Mouse (Mus musculus): ENCODE results near the gene Gmpr.

Gmpr gene

GRCm38 (mm10) chr13:45538532-45539204 lies 31.4 kb downstream of the Gmpr start:
- no peak for DNase-seq (ENCODE audit: extremely low read depth, low read depth)

- no peak for DNase-seq (ENCODE audit: extremely low read depth, low read depth)
Observed at GRCm38 (mm10) chr13:45539205-45539568, 31.9 kb downstream of the Gmpr start.

- DNase-seq (ENCODE audit: extremely low read depth, low read depth) = peak; percentile 66
Observed at GRCm38 (mm10) chr13:45545974-45546373, 38.7 kb downstream of the Gmpr start.

GRCm38 (mm10) chr13:45546946-45547345 lies 39.7 kb downstream of the Gmpr start:
- no peak for DNase-seq (ENCODE audit: extremely low read depth, low read depth)

- no peak for DNase-seq (ENCODE audit: extremely low read depth, low read depth)
Observed at GRCm38 (mm10) chr13:45547549-45547948, 40.3 kb downstream of the Gmpr start.

GRCm38 (mm10) chr13:45553674-45554073 lies 46.4 kb downstream of the Gmpr start:
- DNase-seq (ENCODE audit: extremely low read depth, low read depth) = no peak

GRCm38 (mm10) chr13:45558367-45558766 lies 51.1 kb downstream of the Gmpr start:
- no peak for DNase-seq (ENCODE audit: extremely low read depth, low read depth)

GRCm38 (mm10) chr13:45559258-45559657 lies 52.0 kb downstream of the Gmpr start:
- no peak for DNase-seq (ENCODE audit: extremely low read depth, low read depth)

- DNase-seq (ENCODE audit: extremely low read depth, low read depth) = no peak
Observed at GRCm38 (mm10) chr13:45560543-45560942, 53.3 kb downstream of the Gmpr start.

GRCm38 (mm10) chr13:45562011-45562410 lies 54.8 kb downstream of the Gmpr start:
- no peak for DNase-seq (ENCODE audit: extremely low read depth, low read depth)

- DNase-seq (ENCODE audit: extremely low read depth, low read depth) = no peak
Observed at GRCm38 (mm10) chr13:45564946-45565345, 57.7 kb downstream of the Gmpr start.

GRCm38 (mm10) chr13:45569932-45570331 lies 62.7 kb downstream of the Gmpr start:
- DNase-seq (ENCODE audit: extremely low read depth, low read depth) = no peak

- DNase-seq (ENCODE audit: extremely low read depth, low read depth) = peak; percentile 79
Observed at GRCm38 (mm10) chr13:45571795-45572262, 64.6 kb downstream of the Gmpr start.

- peak; percentile 33 for DNase-seq (ENCODE audit: extremely low read depth, low read depth)
Observed at GRCm38 (mm10) chr13:45572768-45573167, 65.5 kb downstream of the Gmpr start.

- no peak for DNase-seq (ENCODE audit: extremely low read depth, low read depth)
Observed at GRCm38 (mm10) chr13:45576185-45576584, 68.9 kb downstream of the Gmpr start.

- DNase-seq (ENCODE audit: extremely low read depth, low read depth) = no peak
Observed at GRCm38 (mm10) chr13:45577366-45577765, 70.1 kb downstream of the Gmpr start.

GRCm38 (mm10) chr13:45577784-45578183 lies 70.5 kb downstream of the Gmpr start:
- no peak for DNase-seq (ENCODE audit: extremely low read depth, low read depth)

GRCm38 (mm10) chr13:45579751-45580150 lies 72.5 kb downstream of the Gmpr start:
- no peak for DNase-seq (ENCODE audit: extremely low read depth, low read depth)

- no peak for DNase-seq (ENCODE audit: extremely low read depth, low read depth)
Observed at GRCm38 (mm10) chr13:45582294-45582693, 75.0 kb downstream of the Gmpr start.

GRCm38 (mm10) chr13:45583061-45583460 lies 75.8 kb downstream of the Gmpr start:
- DNase-seq (ENCODE audit: extremely low read depth, low read depth) = no peak

GRCm38 (mm10) chr13:45590898-45591297 lies 83.7 kb downstream of the Gmpr start:
- DNase-seq (ENCODE audit: extremely low read depth, low read depth) = no peak

GRCm38 (mm10) chr13:45593914-45594313 lies 86.7 kb downstream of the Gmpr start:
- no peak for DNase-seq (ENCODE audit: extremely low read depth, low read depth)

- DNase-seq (ENCODE audit: extremely low read depth, low read depth) = no peak
Observed at GRCm38 (mm10) chr13:45595416-45595815, 88.2 kb downstream of the Gmpr start.

- no peak for DNase-seq (ENCODE audit: extremely low read depth, low read depth)
Observed at GRCm38 (mm10) chr13:45599831-45600230, 92.6 kb downstream of the Gmpr start.
